Mouse (Mus musculus): ENCODE data around the gene 2310007B03Rik. TPM values are rescaled to one million over a fixed set of nuclear protein-coding genes. Genes with fewer than 3 reads are reported as not detected.

The 2310007B03Rik gene
- polyA plus RNA-seq, 1 experiment from 2014 or later, result 0.54 TPM

Other genes starting within 250 kb of the 2310007B03Rik start
- gene Capn10, start 226.6 kb downstream of the 2310007B03Rik start, polyA plus RNA-seq (2015; fragmentation: Nextera tagmentation; extraction: Ambion mirVana), result 60.6 and 60.7 TPM in 2 replicates
- gene Gpr35, start 210.1 kb downstream of the 2310007B03Rik start, polyA plus RNA-seq (2015; fragmentation: Nextera tagmentation; extraction: Ambion mirVana), result 0.55 and 1.1 TPM in 2 replicates
- not detected in 2 replicates for gene Aqp12, start 154.6 kb downstream of the 2310007B03Rik start, polyA plus RNA-seq (2015; fragmentation: Nextera tagmentation; extraction: Ambion mirVana)
- gene Kif1a, start 59.0 kb downstream of the 2310007B03Rik start, polyA plus RNA-seq (2015; fragmentation: Nextera tagmentation; extraction: Ambion mirVana), result 497 and 573 TPM in 2 replicates
- not detected in 2 replicates for gene Agxt, start 25.7 kb downstream of the 2310007B03Rik start, polyA plus RNA-seq (2015; fragmentation: Nextera tagmentation; extraction: Ambion mirVana)
- gene Crocc2, start 7.8 kb upstream of the 2310007B03Rik start, polyA plus RNA-seq (2015; fragmentation: Nextera tagmentation; extraction: Ambion mirVana), result 0.43 and 0.51 TPM in 2 replicates
- gene Sned1, start 74.9 kb upstream of the 2310007B03Rik start, polyA plus RNA-seq (2015; fragmentation: Nextera tagmentation; extraction: Ambion mirVana), result 12.1 and 12.7 TPM in 2 replicates
- 33.5 and 33.7 TPM in 2 replicates for gene Mterf4, start 145.0 kb upstream of the 2310007B03Rik start, polyA plus RNA-seq (2015; fragmentation: Nextera tagmentation; extraction: Ambion mirVana)
- 47.9 and 56.0 TPM in 2 replicates for gene Ppp1r7, start 181.9 kb upstream of the 2310007B03Rik start, polyA plus RNA-seq (2015; fragmentation: Nextera tagmentation; extraction: Ambion mirVana)
- gene Pask, start 182.5 kb upstream of the 2310007B03Rik start, polyA plus RNA-seq (2015; fragmentation: Nextera tagmentation; extraction: Ambion mirVana), result 5.2 and 6.4 TPM in 2 replicates
- gene Ano7, start 213.0 kb upstream of the 2310007B03Rik start, polyA plus RNA-seq (2015; fragmentation: Nextera tagmentation; extraction: Ambion mirVana), result 1.1 and 1.7 TPM in 2 replicates

All from hindbrain, embryonic 16.5 days (tissue).